Mouse (Mus musculus): ENCODE measurements around the gene Sds.
A peak's percentile ranks its signal among the peaks of the same experiment; 100 is the strongest.

The Sds gene

DNA sequence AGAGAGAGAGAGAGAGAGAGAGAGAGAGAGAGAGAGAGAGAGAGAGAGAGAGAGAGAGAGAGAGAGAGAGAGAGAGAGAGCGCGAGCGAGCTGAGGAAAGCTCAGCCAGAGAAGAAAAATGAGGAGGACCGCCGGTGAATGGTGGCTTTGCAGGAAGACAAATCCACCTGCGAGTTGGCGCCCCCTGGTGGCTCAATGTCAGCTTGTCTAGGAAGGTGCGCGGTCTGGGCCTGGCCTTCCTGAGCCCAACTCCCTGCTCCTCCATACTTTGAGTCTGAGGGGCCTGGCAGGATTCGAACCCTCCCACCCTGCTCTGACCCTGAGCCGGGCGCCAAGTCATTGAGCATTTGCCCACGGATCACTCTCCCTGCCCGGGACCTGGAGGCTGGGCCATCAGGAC lies 35.6 kb upstream of the Sds start:
- DNase-seq = peak; percentile 65 to 89

DNA sequence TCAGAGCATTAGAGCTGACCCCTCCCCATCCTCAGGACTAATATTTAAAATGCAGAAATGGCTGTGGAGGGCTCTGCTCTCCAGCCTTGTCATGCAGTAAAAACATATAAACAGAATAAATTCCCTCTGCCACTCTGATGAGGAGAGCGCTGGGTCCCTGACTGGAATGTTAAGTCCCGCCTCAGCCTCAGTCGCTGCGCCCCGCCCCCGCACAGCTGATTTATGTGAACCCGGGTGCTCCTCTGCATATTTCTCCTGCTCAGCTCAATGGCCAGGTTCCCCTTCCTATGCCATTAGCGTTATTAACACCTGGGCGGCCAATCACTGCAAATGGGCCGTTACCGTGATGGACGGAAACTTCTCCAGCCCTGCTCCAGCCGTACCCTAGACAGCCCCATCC lies 29.0 kb upstream of the Sds start:
- DNase-seq = peak in 1 of 2 experiments; percentile 27

DNA sequence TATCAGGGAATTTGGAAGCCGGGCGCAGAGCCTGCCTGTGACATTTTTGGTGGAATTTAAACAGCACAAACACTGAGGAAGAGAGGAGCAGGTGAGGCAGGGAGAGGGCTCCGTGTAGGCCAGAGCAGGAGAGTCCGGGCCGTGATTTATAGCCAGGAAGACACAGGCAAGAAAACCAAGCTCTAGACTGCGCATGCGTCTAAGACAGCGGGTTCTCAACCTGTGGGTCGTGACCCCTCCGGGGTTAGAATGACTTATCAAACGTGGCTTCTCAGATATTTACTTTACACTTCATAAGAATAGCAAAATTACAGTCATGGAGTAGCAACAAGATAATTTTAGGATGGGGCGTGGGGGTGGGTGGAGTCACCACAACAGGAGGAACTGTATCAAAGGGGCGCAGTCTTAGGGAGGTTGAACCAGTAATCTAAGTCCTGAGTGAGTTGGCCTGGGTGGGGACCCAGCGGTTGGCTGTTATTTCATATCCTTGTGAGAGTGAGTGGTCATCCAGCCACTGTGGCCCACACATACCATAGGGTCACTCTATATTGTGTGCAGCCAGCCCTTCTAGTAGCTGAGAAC lies 21.5 kb upstream of the Sds start:
- no peak for DNase-seq

DNA sequence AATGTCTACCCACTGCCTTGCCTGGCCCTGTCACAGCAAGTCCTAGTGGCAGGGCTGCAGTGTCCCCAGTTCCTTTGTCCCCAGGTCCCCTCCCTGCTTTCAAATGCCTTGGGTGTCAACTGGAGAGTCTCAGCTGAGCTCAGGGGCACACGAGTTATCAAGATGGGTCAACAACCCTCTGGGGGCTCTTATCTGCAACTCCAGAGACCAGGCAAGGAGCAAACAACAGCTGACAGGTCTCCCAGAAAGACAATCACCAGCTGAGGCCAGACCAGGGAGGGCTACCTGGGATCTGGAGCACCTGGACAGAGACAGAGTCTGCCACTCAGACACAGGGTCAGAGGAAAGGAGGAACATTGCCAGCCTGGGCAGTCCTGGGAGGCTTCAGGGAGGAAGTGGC lies 20.1 kb upstream of the Sds start:
- DNase-seq = no peak

DNA sequence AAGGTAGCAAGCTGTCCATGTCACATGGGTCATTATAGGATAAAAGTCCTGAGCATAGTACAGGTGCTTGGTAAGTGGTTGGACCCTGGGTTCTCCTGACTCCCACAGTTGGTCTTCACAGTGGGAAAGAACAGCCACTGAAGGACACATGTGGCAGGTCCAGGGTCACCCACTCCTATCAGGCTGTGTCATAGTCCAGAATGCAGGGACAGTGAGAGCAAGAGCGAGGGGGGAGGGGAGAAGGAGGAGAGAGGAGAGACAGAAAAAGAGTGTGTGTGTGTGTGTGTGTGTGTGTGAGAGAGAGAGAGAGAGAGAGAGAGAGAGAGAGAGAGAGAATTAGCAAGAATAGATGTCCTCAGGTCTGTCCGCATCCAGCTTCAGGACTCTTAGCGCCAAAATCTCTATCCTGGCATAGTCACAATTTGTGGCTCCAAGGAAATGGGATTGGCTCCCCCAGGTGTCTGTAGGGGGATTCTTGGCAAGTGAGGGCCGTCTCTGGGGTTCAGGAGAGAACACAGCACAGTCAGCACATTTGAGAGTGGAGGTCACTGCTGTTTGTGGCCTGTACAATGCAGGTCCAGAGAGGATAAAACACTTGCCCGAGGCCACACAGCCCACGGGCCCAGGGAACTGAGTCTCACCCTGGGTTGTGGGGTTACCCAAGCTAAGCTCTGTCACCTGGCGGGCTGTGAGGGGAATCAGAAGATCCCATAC lies 19.3 kb upstream of the Sds start:
- DNase-seq = no peak

DNA sequence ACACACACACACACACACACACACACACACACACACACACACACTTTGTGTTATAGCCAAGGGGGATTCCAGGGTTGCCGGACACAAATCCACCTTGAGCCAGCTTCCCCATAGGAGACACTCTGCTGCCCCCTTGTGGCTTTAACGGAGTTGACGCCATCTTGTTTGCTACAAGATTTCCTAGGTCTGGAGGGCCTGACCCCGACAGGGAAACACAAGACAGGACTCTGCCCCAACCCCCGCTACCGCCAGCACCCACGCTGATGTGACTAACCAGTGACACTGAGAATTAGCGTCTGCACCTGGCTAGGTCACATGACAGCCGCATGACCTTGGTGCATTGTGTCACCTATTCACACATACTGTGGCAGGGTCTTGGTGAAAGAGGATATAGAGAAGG lies 18.7 kb upstream of the Sds start:
- peak; percentile 37 to 67 for DNase-seq

DNA sequence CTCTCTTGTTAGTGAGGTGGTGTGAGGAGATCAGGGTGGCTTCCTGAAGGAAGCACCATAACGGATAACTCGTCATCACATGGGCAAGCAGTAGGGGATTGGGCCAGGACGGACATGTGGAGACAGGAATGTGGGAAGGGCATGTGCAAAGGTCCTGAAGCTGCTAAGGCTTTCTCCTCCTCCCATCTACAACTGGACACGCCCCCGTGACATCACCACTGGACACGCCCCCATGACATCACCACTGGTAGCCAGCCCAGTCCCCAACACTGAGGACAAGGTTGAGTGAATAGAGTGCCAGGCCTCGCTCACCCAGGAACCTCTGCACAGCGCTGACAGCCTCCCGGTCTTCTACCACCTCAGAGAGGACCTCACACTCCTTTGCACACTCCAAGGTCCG lies 17.2 kb upstream of the Sds start:
- no peak for DNase-seq

DNA sequence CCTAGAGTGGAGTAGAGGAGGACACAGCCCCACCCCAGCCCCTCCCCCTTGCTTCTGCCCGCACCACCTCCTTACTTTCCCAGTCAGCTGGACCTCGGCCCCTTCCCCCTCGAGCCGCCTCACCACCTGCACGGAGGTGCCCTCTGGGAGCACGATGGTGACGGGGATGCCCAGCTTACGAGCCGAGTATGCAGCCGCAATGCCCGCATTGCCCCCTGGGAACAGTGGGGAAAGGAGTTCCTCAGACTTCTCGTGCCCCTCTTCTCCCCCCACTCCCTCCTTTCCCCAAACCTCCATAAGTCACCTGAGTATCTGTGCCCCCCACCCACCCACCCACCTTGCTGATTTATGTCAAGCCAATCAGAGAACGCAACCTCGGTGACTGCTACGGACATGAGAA lies 14.4 kb upstream of the Sds start:
- DNase-seq = no peak

DNA sequence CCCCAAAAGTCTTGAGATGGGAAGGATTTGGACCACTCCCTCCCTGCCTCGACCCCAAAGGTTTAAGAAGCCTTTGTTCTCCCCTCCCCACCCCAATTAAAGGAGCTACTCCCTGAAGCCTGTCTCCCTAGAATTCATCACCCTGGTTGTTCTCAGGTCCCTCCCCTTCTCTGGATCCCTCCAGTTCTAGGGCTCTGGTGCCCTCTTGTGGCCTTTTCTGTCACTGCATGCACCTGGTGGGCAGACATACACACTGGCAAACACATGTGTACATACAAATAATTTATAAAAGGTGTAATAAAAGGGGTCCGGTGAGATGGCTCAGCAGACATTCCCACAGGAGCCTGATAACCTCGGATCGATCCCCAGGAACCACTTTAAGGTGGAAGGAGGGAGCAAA lies 12.0 kb upstream of the Sds start:
- no peak for DNase-seq

DNA sequence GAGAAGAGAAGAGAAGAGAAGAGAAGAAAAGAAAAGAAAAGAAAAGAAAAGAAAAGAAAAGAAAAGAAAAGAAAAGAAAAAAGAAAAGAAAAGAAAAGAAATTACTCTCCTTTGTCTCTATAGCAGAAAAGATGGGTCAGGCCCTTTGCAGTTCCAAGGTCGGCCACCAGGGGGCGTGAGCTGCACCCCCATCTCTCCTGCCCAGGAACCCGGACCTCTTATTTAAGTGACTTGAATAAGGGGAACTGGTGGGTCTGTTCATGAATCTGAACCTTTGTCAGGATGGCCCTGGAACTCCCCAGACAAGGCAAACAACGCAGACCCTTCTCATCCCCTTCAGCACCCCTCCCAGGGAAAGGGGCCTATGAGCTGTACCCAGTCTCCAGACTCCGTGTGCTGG lies 11.3 kb upstream of the Sds start:
- peak in 1 of 2 experiments; percentile 56 for DNase-seq

DNA sequence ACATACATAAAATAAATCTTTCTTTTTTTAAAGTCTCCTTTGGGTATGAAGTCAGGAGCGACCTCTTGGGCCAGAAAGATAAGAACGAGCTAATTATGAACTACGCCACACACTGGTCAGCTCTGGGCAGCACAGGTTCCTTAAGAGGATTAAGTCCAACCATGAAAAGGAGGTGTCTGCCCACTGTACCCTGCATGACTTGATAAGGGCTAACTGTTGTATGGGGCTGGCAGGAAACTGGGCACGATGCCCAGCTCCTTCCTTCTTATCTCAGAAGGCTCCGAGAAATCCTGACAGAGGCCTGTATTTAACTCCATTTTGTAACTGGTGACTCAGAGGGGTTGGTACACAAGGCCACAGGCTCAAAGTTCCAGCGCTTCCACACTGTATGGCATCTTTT lies 10.5 kb upstream of the Sds start:
- DNase-seq = no peak

DNA sequence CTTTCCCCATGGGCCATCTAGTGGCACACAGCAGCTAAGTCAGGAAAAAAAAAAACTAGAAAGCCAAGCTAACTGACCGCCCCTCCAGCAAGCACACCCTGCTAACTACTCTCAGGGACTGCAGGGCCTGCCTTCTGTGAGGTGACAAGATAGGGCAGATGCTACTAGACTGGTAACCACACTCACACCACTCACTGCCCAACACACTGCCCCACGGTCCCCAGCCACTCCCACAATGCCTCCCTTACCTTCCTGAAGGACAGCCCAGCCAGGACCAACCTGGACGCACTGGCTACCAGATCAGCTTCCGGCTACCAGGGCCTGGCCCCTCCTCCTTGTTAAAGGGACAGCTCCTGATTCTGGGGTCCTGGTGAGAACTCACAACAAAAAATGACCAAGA lies 9.3 kb upstream of the Sds start:
- peak; percentile 65 to 71 for DNase-seq

DNA sequence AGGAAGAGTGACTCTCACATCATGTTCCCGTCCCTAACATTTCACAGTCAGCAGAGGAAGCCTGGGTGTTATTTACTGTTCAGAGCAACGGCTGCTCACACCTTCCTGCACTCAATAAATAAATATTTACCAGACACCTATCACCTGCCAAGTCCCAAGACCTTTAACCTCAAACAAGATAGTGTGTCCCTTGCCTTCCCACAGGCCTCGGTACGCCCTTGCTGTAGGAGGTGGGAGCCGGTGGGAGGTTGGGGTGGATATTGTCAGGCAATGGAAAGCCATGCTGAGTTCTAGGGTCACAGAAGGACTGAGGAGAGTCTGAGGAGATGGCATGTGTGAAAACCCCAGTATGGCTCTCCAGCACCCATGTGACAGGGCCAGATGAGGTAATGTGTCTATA lies 8.0 kb upstream of the Sds start:
- DNase-seq = no peak

DNA sequence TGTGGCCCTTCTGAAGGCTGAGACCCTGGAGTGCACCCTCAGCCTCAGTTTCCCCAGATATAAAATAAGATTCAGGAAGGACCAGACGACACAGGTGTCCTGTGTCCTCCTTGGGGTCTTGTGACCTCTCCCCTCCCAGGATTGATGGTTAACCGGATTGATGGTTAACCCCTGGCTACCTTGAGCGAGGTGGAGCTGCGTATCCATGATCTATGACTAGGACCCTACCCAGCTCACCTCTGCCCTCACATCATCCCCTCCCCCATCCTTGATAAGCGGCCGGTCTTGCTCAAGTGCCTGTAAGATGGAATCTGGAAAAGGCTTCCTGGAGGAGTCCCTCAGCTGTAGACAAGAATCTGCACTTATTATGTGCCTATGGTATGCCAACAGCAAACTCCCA lies 7.5 kb upstream of the Sds start:
- DNase-seq = no peak

DNA sequence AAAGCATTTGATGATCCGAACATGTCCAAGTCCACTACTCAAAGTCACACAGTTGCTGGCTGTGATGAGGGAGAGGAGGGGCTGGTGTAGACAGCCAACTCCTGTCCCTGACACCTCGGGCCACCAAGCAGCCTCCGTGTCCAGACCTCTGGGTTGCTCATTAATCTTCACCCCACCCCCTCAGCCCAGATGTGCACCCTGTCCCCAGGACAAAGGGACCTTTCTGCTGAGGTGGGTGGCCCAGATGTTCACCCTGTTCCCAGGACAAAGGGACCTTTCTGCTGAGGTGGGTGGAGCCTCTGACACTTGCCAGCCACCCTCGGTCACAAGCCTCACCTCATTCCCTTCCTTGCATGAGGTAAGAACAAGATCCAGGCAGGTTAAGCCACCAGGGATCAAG lies 4.8 kb upstream of the Sds start:
- peak in 1 of 2 experiments; percentile 45 for DNase-seq

DNA sequence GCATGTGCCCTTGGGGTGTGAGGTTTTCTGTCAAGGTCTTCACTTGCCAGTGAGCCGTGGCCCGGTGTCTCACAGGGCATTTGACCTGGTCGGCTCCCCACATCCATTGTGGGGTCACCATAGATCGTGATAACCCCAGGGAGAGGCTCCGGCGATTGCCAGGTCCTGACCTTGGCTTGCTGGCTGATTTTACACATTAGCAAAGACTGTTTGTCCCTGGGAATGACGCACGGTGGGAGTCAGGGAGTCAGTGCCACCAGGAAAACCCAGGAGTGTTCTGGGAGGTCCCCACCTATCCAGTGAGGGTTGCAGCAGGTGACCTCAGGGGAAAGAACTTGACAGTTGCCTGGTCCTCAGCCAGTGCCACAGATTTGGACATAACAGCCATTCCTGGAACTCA lies 3.6 kb upstream of the Sds start, which contains the start of gene Sdsl:
Gene Sdsl (minus strand): TSS at position 41 of the 400 bp plus-strand sequence.
- no peak for DNase-seq

DNA sequence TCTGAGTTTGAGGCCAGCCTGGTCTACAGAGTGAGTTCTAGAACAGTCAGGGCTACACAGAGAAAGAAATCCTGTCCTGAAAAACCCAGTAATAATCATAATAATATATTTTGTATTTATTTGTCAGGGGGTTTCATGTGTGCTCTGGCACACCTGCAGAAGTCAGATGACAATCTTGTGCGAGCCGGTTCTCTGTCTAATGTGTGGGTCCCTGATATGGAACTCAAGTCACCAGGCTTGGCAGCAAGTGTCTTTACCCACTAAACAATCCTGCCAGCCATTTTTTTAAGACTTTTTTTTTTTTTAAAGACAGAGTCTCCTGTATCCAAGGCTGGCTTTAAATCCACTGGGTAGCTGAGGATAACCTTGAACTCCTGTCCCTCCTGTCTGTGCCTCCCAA lies 3.0 kb upstream of the Sds start:
- no peak for DNase-seq

DNA sequence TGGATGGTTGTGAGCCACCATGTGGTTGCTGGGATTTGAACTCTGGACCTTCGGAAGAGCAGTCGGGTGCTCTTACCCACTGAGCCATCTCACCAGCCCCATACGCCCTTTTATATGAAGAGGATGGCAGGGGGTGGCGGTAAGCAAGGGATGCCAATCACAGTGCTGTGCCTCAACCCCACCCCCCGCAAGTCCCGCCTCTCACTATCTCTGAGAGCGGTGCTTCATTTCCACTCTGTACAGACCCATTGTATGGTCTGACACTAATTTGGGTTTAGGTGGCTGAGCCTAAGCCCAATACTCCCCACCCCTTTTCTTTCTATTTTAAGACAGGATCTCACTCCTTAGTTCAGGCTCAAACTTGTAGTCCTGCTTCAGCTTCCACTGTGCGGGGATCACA lies 465 bp upstream of the Sds start:
- DNase-seq = no peak

DNA sequence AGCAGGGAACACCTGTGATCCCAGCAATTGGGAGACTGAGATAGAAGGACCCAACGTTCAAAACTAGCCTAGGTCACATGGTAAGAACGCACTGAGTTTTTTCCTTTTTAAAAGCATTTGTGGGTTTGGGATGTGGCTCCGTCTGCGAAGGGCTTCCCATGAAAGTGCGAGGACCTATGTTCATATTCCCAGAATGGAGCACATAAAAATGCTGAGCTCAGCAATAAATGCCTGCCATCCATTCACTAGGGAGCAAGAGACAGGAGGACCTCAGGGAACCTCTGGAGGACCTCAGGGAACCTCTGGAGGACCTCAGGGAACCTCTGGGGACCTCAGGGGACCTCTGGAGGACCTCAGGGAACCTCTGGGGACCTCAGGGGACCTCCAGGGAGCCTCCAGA lies 1.7 kb downstream of the Sds start:
- DNase-seq = no peak

DNA sequence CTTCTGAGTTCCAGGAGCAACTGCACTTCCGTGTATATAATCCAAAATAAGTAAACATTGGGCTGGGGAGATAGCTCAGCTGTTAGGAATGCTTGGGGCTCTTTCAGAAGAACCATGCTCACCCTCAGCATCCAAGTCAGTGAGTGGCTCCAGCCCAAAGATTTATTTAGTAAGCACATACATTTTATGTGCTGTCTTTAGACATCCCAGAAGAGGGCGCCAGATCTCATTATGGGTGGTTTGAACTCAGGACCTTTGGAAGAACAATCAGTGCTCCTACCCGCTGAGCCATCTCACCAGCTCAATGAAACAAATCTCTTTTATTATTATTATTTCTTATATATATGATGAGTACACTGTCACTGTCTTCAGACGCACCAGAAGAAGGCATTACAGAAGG lies 3.2 kb downstream of the Sds start:
- DNase-seq = no peak

DNA sequence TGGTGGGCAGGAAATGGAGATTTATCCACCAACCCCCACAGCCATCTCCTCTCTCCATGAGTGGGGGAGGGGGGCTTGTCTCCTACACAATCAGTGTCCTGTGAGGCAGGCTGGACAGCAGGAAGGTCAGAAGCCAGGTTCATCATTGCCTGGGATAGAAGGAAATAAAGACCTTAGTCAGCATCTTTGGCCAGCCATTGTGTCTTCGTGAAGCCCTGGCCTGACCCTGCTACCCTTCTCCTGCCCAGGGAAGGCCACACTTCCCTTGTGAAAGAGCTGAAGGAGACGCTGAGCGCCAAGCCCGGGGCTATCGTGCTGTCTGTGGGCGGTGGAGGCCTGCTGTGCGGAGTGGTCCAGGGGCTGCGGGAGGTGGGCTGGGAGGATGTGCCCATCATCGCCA lies 4.9 kb downstream of the Sds start:
- DNase-seq = no peak

DNA sequence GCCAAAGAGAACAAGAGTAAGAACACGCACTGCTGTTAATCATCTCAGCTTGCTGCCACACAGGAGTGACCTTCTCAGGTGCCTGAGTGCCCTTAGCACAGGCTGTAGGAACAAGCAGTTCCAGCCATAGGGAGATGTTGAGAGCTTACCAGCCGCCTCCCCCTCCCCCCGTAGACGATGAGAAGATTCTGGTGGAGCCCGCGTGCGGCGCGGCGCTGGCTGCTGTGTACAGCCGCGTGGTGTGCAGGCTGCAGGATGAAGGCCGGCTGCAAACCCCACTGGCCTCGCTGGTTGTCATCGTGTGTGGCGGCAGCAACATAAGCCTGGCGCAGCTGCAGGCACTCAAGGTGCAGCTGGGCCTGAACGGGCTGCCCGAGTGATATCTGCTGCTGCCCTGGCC lies 7.1 kb downstream of the Sds start:
- no peak for DNase-seq

DNA sequence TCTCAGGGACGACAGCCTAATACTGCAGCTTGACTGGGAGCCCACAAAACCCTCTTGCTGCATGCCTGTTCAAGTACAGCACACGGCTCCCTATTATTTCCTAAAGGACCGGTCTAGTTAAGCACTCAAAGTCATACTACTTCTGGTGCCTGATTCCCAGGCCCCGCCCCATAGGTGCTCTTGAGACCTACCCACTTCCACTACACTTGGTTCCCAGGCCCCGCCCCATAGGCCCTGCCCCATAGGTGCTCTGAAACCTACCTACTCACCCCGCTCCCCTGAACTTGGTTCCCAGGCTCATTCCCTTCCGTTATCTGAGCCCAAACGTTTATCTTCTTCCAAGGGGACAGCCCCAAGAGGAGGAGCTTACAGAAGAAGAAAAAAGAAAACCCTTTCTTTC lies 11.5 kb downstream of the Sds start:
- DNase-seq = no peak

DNA sequence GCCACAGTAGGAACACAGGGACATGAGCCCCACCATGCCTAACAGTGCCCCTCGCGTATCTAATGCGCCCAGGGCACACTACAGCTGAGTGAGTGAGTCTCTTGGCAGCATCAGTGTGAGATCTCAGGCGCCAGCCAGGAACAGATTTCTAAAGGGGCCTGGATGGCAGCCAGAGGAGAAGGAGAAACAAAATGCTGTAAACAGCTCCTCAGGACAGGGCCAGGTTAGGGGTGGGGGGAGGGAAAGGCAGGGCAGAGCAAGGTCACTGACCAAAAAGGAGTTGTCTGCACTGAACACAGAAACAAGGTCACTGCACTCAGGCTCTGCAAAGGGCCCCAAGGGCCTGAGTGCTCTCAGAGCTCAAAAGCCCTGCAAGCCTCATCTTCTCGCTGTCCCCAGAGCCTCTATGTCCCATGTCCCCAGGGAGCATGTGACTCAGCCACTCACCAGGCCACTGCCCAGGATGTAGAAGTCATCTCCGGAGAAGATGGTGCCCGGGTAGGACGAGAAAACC lies 14.4 kb downstream of the Sds start:
- peak; percentile 72 to 82 for DNase-seq

DNA sequence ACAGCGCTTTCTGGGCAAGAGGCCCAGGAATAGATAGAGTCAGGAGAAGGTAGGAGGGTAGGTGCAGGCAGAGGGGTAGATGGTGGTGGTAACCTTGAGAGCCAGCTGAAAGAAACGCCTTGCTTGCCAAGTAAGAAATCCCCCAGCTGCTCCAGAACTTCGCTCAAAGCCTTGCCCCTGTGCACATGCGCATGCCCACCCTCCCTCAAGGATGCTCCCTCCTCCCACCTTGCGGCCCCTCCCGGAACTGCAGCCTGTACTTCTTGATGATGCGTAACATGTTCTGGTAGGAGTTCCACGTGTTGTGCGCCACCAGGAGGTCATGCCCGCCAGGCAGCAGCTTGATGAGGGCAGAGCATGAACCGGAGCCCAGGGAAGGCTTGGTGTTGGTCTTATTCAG lies 16.1 kb downstream of the Sds start:
- peak in 1 of 2 experiments; percentile 54 for DNase-seq

Data from kidney, adult 8-10 months (tissue).